Mouse (Mus musculus) hindbrain, embryonic 14.5 days (tissue): ENCODE results near the gene Fbxl22. TPM values are rescaled to one million over a fixed set of nuclear protein-coding genes. Genes with fewer than 3 reads are reported as not detected.

Source experiments
- ATAC-seq: fragments of 200-750 bp; cut with Nextera tagmentation; 2 replicates; pipeline ENCODE4 v1.8.0; 2017; ENCODE audit warnings: moderate number of reproducible peaks, mild to moderate bottlenecking, moderate TSS enrichment, moderate library complexity; ENCODE audit not compliant: low FRiP score
- DNase-seq: peaks from one replicate; pipeline ENCODE4 v3.0.0-alpha.2; 2015; ENCODE audit warnings: low spot score
- H3K27ac ChIP-seq: fragments of 300-500 bp; sonication (generic); 2 replicates; pipeline ENCODE4 v1.5.1; 2014; ENCODE audit warnings: mild to moderate bottlenecking, moderate library complexity
- H3K27me3 ChIP-seq: fragments of 300-500 bp; sonication (generic); 2 replicates; pipeline ENCODE4 v1.6.1; 2014; ENCODE audit warnings: mild to moderate bottlenecking, low read length, mixed read lengths; ENCODE audit not compliant: control insufficient read depth, insufficient read depth
- H3K36me3 ChIP-seq: fragments of 300-500 bp; sonication (generic); replicated peaks from 2 replicates; pipeline ENCODE4 v1.6.1; 2014; ENCODE audit not compliant: control insufficient read depth, insufficient read depth
- H3K4me1 ChIP-seq: fragments of 300-500 bp; sonication (generic); replicated peaks from 2 replicates; pipeline ENCODE4 v1.6.1; 2014; ENCODE audit warnings: antibody characterized with exemption, low read length, mixed read lengths; ENCODE audit not compliant: control insufficient read depth, insufficient read depth
- H3K4me2 ChIP-seq: fragments of 300-500 bp; sonication (generic); replicated peaks from 2 replicates; pipeline ENCODE4 v1.6.1; 2014; ENCODE audit warnings: mild to moderate bottlenecking, moderate library complexity
- H3K4me3 ChIP-seq: fragments of 300-500 bp; sonication (generic); replicated peaks from 2 replicates; pipeline ENCODE4 v1.5.1; 2014; ENCODE audit warnings: mild to moderate bottlenecking, low read length
- H3K9ac ChIP-seq: fragments of 300-500 bp; sonication (generic); 2 replicates; pipeline ENCODE4 v1.6.1; 2014
- H3K9me3 ChIP-seq: fragments of 300-500 bp; sonication (generic); 2 replicates; pipeline ENCODE4 v1.6.1; 2016; ENCODE audit warnings: low read length; ENCODE audit not compliant: control insufficient read depth
- WGBS: fragments of 180-500 bp; shearing (Covaris S2); extraction: QIAGEN DNeasy Blood & Tissue Kit; methylation state at CpG from one replicate; pipeline ENCODE4 v1.1.7; 2014; 5-methylcytosine and 5-hydroxymethylcytosine counted together
- polyA plus RNA-seq: library from polyadenylated mRNA; unstranded; fragments of >200 nt; fragmentation: Nextera tagmentation; extraction: Ambion mirVana; gene quantifications from 2 replicates; pipeline ENCODE4 v1.2.1, GENCODE M21; 2014

Fbxl22 gene
- polyA plus RNA-seq, 1 experiment from 2014 or later, result 0.92 TPM

GRCm38 (mm10) chr9:66510944-66511343, 3.4 kb downstream of the Fbxl22 start:
- Histone ChIP-seq H3K9me3 (no peaks in the 10 kb centered on the region), H3K9ac (peak overlapping the region; percentile 72), H3K36me3 (peaks cover 57% of the 10 kb centered on the region), H3K4me3 (peak overlapping the region; percentile 49), H3K4me2 (peak overlapping the region; percentile 87), H3K27me3 (no peaks in the 10 kb centered on the region), H3K4me1 (peaks cover 17% of the 10 kb centered on the region), H3K27ac (peak overlapping the region; percentile 93)
- ATAC-seq, result no peak
- 0% methylated on average over 2 of the region's 2 CpGs for WGBS
- DNase-seq, result no peak

DNA sequence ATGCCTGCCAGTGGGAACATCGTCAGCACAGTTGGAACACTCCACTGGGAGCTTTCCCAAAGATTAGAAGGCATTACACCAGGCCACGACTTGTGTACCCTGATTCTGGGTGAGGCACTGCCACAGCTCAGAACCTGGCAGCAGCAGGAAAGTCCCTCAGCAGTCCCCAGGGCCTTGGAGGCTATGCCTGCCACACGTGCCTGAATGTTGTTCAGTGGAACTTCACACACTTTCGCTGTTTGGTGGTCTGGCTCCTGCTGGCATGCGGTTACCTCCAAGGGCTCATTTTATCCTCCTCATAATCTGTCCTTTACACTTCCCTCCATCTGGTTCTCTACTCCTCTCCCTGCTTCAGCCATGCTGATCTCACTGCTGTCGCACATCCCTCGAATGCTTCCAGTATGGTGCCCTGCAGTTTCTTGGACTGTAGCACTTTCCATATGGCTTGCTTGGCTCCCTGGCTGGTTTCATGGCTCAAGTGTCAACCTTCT, 4.0 kb downstream of the Fbxl22 start:
- Histone ChIP-seq H3K27ac (peak overlapping the region; percentile 93), H3K36me3 (peaks cover 58% of the 10 kb centered on the region), H3K4me3 (peak overlapping the region; percentile 49; the same call in 1 of the 2 replicates), H3K4me1 (peaks cover 17% of the 10 kb centered on the region), H3K4me2 (peak overlapping the region; percentile 87), H3K9me3 (no peaks in the 10 kb centered on the region), H3K27me3 (no peaks in the 10 kb centered on the region), H3K9ac (peak overlapping the region; percentile 72)
- ATAC-seq (no peak), DNase-seq (no peak)
- WGBS, result 59% methylated on average over 7 of the region's 7 CpGs

GRCm38 (mm10) chr9:66508890-66509399, 5.4 kb downstream of the Fbxl22 start:
- no peaks in the 10 kb centered on the region for H3K9me3 ChIP-seq
- no peak overlapping the region for H3K4me3 ChIP-seq
- WGBS, result 72% methylated on average over 4 of the region's 4 CpGs
- H3K4me1 ChIP-seq, result peaks cover 17% of the 10 kb centered on the region
- H3K9ac ChIP-seq, result no peak overlapping the region
- DNase-seq, result no peak
- ATAC-seq, result no peak
- no peaks in the 10 kb centered on the region for H3K27me3 ChIP-seq
- H3K36me3 ChIP-seq, result peaks cover 59% of the 10 kb centered on the region
- no peak overlapping the region for H3K27ac ChIP-seq
- no peak overlapping the region for H3K4me2 ChIP-seq

DNA sequence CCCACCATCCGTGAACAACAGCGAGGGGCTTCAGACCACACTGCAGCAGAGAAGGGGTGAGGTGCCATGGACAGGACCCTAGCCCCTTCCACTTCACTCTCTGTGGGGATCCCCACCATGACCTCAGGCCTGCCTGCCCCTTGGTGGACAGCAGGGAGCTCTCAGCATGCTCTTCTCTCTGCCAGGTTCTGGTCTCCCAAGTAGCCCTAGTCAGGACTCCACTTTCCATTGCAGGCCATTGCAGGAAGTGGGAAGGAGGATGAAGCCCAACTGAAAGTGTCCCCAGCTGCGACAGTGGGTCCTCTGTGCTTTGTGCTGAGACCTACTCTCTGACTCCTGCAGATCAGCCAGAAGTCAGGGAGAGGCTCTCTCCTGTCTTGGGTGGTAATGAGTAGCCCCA, 6.7 kb downstream of the Fbxl22 start:
- Histone ChIP-seq H3K36me3 (peaks cover 64% of the 10 kb centered on the region), H3K27ac (no peak overlapping the region), H3K4me2 (no peak overlapping the region), H3K4me1 (peaks cover 14% of the 10 kb centered on the region), H3K9ac (no peak overlapping the region), H3K27me3 (no peaks in the 10 kb centered on the region), H3K4me3 (no peak overlapping the region), H3K9me3 (no peaks in the 10 kb centered on the region)
- DNase-seq, result no peak
- WGBS, result 89% methylated on average over 3 of the region's 3 CpGs
- no peak for ATAC-seq

DNA sequence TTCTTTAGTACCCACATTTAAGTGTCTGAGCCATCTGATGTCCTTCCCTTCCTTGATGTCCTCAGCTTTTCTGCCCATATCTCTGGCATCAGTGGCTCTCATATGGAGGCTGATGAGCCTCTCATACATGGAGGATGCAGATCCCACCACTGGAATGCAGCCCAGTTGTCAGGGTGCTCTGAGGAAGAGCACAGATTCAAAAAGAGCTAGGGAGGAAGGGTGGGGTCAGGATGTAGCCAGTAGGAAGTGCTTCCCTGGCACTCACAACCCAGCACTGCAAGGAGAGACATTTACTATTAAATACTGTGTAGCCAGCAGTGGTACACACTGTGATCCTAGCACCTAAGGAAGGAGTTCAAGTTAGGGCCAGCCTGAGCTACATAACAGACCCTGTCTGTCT, 8.0 kb downstream of the Fbxl22 start:
- Histone ChIP-seq H3K27me3 (no peaks in the 10 kb centered on the region), H3K27ac (no peak overlapping the region), H3K36me3 (peaks cover 77% of the 10 kb centered on the region), H3K9ac (no peak overlapping the region), H3K4me3 (no peak overlapping the region), H3K4me2 (no peak overlapping the region), H3K4me1 (peaks cover 11% of the 10 kb centered on the region), H3K9me3 (no peaks in the 10 kb centered on the region)
- ATAC-seq, result no peak
- no peak for DNase-seq

DNA sequence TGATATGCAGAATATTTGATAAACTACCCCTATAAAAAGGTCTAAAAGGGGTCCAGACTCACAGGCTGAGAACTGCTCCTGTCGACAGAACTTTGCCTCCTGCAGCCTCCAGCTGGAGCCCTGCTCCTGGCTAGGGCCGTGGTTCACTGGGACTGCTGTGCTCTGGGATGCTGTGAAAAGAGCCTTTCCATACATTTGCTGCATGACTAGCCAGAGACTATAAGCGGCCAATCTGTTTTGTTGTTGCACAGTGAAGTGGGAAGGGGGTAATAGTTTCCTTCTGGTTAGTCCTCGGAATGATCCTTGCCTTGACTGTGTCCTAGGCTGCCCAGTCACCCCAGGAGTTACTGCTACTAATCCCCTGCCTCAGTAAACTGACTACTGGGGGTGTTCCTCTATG, 8.4 kb downstream of the Fbxl22 start:
- Histone ChIP-seq H3K9ac (no peak overlapping the region), H3K4me3 (no peak overlapping the region), H3K36me3 (peaks cover 81% of the 10 kb centered on the region), H3K4me2 (no peak overlapping the region), H3K9me3 (no peaks in the 10 kb centered on the region), H3K27me3 (no peaks in the 10 kb centered on the region), H3K4me1 (peaks cover 9% of the 10 kb centered on the region), H3K27ac (peak overlapping the region; percentile 58; the same call in 1 of the 2 replicates)
- DNase-seq (no peak), ATAC-seq (peak; percentile 21; the same call in 1 of the 2 replicates)
- WGBS, result 10% methylated on average over 4 of the region's 4 CpGs

DNA sequence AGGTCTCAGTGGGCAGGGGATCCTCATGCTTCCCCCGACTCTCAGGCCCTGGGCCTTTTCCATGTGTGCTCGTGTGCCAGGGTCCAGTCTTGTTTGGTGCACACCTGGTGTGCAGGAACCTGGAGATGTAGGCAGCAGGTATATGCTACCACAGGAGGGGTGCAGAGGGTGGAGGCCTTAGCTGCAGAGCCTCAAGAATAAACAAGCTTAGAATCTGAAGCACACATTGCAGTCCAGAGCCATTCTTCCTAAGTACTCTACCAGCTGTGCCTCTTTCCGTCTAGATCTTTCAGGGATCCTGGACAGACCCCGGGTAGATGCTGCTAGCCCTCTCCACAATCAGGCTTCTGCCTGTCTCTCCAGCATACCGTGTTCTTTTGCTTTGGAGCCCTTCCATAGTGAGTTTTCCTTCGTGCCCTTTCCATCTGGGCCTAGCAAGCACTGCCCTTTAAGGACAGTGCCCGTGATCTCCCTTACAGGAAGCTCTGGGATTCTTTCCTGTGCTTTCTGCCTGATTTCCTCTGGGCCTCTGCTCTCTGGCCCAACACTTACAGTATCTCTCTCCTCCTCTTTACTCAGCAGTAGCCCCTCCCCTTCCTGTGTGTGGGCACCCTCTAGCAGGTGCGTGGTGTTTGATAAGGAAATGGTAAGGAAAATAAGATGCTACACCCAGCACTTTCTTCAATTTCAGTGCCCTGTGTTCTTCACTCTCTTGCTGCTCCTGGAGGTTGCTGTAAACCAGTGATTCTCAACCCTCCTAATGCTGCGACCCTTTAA, 9.1 kb downstream of the Fbxl22 start:
- 49% methylated on average over 9 of the region's 9 CpGs for WGBS
- no peaks in the 10 kb centered on the region for H3K27me3 ChIP-seq
- DNase-seq, result no peak
- ATAC-seq, result no peak
- H3K4me1 ChIP-seq, result peaks cover 3% of the 10 kb centered on the region; the same call in 1 of the 2 replicates
- H3K4me2 ChIP-seq, result no peak overlapping the region
- H3K9ac ChIP-seq, result no peak overlapping the region
- peaks cover 88% of the 10 kb centered on the region for H3K36me3 ChIP-seq
- H3K27ac ChIP-seq, result peak overlapping the region; percentile 58
- H3K4me3 ChIP-seq, result no peak overlapping the region
- no peaks in the 10 kb centered on the region for H3K9me3 ChIP-seq

DNA sequence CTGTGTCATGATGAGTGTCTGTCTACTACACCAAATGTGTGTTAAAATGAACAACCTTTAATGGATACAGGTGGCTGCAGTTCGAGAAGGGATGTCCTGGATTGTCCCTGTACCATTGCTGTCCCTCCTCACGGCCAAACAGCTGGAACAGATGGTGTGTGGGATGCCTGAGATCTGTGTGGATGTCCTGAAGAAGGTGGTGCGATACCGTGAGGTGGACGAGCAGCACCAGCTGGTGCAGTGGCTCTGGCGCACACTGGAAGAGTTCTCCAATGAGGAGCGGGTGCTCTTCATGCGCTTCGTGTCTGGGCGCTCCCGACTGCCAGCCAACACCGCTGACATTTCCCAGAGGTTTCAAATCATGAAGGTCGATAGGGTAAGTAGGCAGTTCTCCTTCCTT, 9.9 kb downstream of the Fbxl22 start:
- Histone ChIP-seq H3K4me2 (no peak overlapping the region), H3K9ac (no peak overlapping the region), H3K4me1 (no peaks in the 10 kb centered on the region), H3K36me3 (peaks cover 91% of the 10 kb centered on the region), H3K27me3 (no peaks in the 10 kb centered on the region), H3K4me3 (no peak overlapping the region), H3K9me3 (no peaks in the 10 kb centered on the region), H3K27ac (no peak overlapping the region)
- ATAC-seq (no peak), DNase-seq (no peak)
- WGBS, result 86% methylated on average over 13 of the region's 13 CpGs

DNA sequence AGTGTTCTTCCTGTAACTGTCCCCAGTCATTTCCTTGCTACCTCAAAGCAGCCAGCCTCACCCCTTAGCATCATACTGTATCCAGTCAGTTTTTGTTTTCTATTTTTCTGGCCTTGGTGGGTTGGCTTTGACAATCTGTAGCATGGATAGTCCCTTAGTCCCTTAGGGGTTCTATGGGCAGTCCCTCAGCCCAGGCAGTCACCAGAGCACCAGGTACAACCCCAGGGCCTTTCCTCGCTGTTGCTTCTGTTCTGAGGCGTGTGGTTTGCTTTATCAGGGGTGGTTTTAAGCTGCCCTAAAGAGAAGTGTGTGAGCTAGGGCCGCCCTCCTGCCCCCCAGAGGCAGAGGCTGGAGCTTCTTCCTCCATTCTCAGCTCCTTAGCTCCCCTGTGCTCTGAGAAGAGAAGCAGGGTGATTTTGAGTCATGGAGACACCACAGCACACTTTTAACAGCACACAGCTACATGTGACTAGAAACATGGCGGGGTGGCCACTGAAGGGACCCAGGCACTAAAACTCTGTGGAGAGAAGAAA, 10.4 kb downstream of the Fbxl22 start:
- DNase-seq, result no peak
- no peak for ATAC-seq
- 85% methylated on average over 4 of the region's 4 CpGs for WGBS

More for the DNA sequence above, 10.4 kb downstream of the Fbxl22 start:
- H3K9ac ChIP-seq, result no peak overlapping the region
- H3K4me1 ChIP-seq, result no peaks in the 10 kb centered on the region
- H3K4me2 ChIP-seq, result no peak overlapping the region
- no peak overlapping the region for H3K27ac ChIP-seq
- H3K27me3 ChIP-seq, result no peaks in the 10 kb centered on the region
- no peaks in the 10 kb centered on the region for H3K9me3 ChIP-seq
- no peak overlapping the region for H3K4me3 ChIP-seq
- peaks cover 87% of the 10 kb centered on the region for H3K36me3 ChIP-seq
